Mouse (Mus musculus): ENCODE measurements around the gene Slc12a9. TPM values are rescaled to one million over a fixed set of nuclear protein-coding genes. Genes with fewer than 3 reads are reported as not detected.
A peak's percentile ranks its signal among the peaks of the same experiment; 100 is the strongest.

Gene Slc12a9
- polyA plus RNA-seq, 1 experiment = 7.3 TPM

- Histone ChIP-seq H3K79me3 (ENCODE audit: low read depth) (peaks cover 24% of the 10 kb centered on the region), H3ac (ENCODE audit: control insufficient read depth, insufficient read length, low read depth) (no peak overlapping the region), H3K36me3 (ENCODE audit: control insufficient read depth, insufficient read depth) (peaks cover 15% of the 10 kb centered on the region), H3K4me3 (ENCODE audit: insufficient read depth, poor library complexity, severe bottlenecking) (no peak overlapping the region), H3K27me3 (ENCODE audit: control insufficient read depth, insufficient read depth, insufficient read length) (no peaks in the 10 kb centered on the region), H3K79me2 (ENCODE audit: control insufficient read depth, insufficient read depth) (peaks cover 30% of the 10 kb centered on the region)
- no peak for TF ChIP-seq MAX (IDR thresholded peaks at IDR 0.05)
- peak; percentile 7 for TF ChIP-seq CTCF (IDR thresholded peaks at IDR 0.05; ENCODE audit: control insufficient read depth, insufficient read depth, insufficient read length)
Measured at GRCm38 (mm10) chr5:137315084-137315903, 18.1 kb downstream of the Slc12a9 start.

DNA sequence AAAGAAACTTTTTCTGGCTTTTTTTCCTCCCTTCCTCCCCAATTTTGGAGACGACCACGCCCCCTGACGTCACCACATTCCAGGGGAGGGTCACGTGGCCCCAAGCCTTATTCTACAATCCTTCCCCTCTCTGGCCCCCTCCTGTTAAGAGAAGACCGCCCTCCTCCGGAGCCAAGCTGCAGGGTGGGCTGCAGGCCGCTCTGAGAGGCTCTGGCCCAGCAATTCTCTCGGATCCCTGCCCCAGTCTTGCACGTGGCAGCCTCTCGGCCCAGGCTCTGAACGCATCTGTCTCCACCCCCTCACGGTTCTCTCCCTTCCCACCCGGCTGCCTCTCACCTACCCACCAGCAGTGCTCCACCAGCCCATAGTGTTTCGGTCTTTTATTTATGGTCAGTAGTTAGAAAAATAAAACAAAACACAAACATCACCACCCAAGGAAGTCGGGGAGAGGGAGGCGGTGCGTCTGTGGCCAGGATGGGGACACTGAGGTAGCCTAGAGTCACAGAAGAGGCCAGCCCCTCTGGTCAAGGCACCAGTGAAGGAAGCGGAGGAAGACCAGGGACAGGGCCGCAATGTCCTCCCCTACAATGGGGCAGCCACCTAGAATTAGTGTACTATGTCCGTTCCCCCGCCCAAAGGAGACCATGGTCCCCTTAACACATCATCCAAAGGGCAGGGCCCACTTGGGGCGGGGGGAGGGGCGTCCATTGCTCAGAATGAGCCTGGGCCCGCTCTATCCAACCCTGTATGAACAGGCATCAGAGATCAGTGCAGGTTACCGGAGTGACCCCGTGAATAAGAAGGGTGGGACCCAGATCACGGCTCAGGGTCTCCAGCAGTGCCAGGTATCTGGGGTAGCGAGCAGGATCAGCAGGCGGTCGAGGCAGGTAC lies 19.0 kb downstream of the Slc12a9 start, which contains the start of gene Trip6:
Trip6 (minus strand) TSS at position 212 of the 891 bp plus-strand sequence.
- TF ChIP-seq CEBPB (IDR thresholded peaks at IDR 0.05; ENCODE audit: low read depth) = no peak
- no peak for TF ChIP-seq MYOG (IDR thresholded peaks at IDR 0.05; ENCODE audit: control insufficient read depth, extremely low read depth, insufficient read length)
- peak; percentile 98 for TF ChIP-seq USF1 (IDR thresholded peaks at IDR 0.05; ENCODE audit: low read depth)
- Histone ChIP-seq H3ac (ENCODE audit: control insufficient read depth, insufficient read length, low read depth) (peak within 1 kb of the TSS; percentile 83), H3K79me2 (ENCODE audit: control insufficient read depth, insufficient read depth) (peaks cover 38% of the 10 kb centered on the region), H3K36me3 (ENCODE audit: control insufficient read depth, insufficient read depth) (peaks cover 23% of the 10 kb centered on the region), H3K4me3 (ENCODE audit: insufficient read depth, poor library complexity, severe bottlenecking) (peak within 1 kb of the TSS; percentile 72), H3K79me3 (ENCODE audit: low read depth) (peaks cover 24% of the 10 kb centered on the region), H3K27me3 (ENCODE audit: control insufficient read depth, insufficient read depth, insufficient read length) (no peaks in the 10 kb centered on the region)

DNA sequence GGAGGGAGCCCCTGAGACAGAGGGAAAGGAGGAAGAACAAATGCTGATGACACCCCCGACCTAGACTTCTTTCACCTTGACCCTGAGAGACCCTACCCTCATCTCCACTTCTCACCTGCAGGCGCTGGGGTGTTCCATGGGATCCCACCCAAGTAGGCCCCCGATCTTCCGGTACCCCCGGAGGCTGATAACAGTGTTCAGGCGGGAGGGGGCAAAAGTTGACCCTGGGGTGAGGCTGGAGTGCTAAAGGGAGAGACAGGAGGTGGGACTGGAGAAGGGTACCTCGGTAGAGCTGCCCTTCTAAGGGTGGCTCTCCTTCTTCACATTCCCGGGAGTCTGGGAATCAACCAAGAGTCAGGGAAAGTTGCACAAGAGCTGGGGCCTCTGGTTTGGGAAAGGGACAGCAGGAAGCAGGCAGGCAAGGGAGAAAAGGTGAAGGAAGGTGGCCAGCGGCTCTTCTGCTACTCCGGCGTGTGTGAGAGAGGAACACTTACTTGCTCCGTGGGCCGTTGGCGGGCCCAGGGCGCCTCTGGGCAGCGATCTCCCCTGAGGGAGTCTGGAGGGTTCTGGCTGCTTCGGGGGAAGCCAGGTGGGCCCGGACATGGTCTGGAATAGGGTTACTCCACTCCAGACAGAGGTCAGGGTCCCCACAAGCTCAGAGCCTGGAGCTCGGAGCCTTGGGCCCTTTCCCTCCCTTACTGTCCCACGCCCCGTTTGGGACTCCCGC lies 19.8 kb downstream of the Slc12a9 start:
- peaks cover 31% of the 10 kb centered on the region for H3K36me3 ChIP-seq (ENCODE audit: control insufficient read depth, insufficient read depth)
- peak overlapping the region; percentile 72 for H3K4me3 ChIP-seq (ENCODE audit: insufficient read depth, poor library complexity, severe bottlenecking)
- H3ac ChIP-seq (ENCODE audit: control insufficient read depth, insufficient read length, low read depth) = peak overlapping the region; percentile 83
- TF ChIP-seq MYOD1 (IDR thresholded peaks at IDR 0.05; ENCODE audit: control insufficient read depth, insufficient read length, low read depth) (no peak), FOSL1 (IDR thresholded peaks at IDR 0.05; ENCODE audit: insufficient read depth, low read length, poor library complexity, severe bottlenecking) (no peak), CTCF (IDR thresholded peaks at IDR 0.05; ENCODE audit: control insufficient read depth, insufficient read depth, insufficient read length) (no peak), MYOG (IDR thresholded peaks at IDR 0.05; ENCODE audit: control insufficient read depth, extremely low read depth, insufficient read length) (no peak), USF1 (IDR thresholded peaks at IDR 0.05; ENCODE audit: low read depth) (no peak), CEBPB (IDR thresholded peaks at IDR 0.05; ENCODE audit: low read depth) (peak; percentile 60), MAX (IDR thresholded peaks at IDR 0.05) (no peak)
- no peaks in the 10 kb centered on the region for H3K27me3 ChIP-seq (ENCODE audit: control insufficient read depth, insufficient read depth, insufficient read length)
- peaks cover 44% of the 10 kb centered on the region for H3K79me2 ChIP-seq (ENCODE audit: control insufficient read depth, insufficient read depth)
- H3K79me3 ChIP-seq (ENCODE audit: low read depth) = peaks cover 24% of the 10 kb centered on the region

GRCm38 (mm10) chr5:137308356-137308755 lies 25.0 kb downstream of the Slc12a9 start:
- H3K79me2 ChIP-seq (ENCODE audit: control insufficient read depth, insufficient read depth) = peaks cover 87% of the 10 kb centered on the region
- H3K27me3 ChIP-seq (ENCODE audit: control insufficient read depth, insufficient read depth, insufficient read length) = no peaks in the 10 kb centered on the region
- peaks cover 57% of the 10 kb centered on the region for H3K79me3 ChIP-seq (ENCODE audit: low read depth)
- peak overlapping the region; percentile 80 for H3K4me3 ChIP-seq (ENCODE audit: insufficient read depth, poor library complexity, severe bottlenecking)
- TF ChIP-seq MYOG (IDR thresholded peaks at IDR 0.05; ENCODE audit: control insufficient read depth, extremely low read depth, insufficient read length) = no peak
- no peak for TF ChIP-seq CTCF (IDR thresholded peaks at IDR 0.05; ENCODE audit: control insufficient read depth, insufficient read depth, insufficient read length)
- TF ChIP-seq CEBPB (IDR thresholded peaks at IDR 0.05; ENCODE audit: low read depth) = no peak
- no peak for TF ChIP-seq USF1 (IDR thresholded peaks at IDR 0.05; ENCODE audit: low read depth)
- TF ChIP-seq MYOD1 (IDR thresholded peaks at IDR 0.05; ENCODE audit: control insufficient read depth, insufficient read length, low read depth) = no peak
- TF ChIP-seq FOSL1 (IDR thresholded peaks at IDR 0.05; ENCODE audit: insufficient read depth, low read length, poor library complexity, severe bottlenecking) = no peak
- no peak for TF ChIP-seq MAX (IDR thresholded peaks at IDR 0.05)
- H3ac ChIP-seq (ENCODE audit: control insufficient read depth, insufficient read length, low read depth) = no peak overlapping the region
- H3K36me3 ChIP-seq (ENCODE audit: control insufficient read depth, insufficient read depth) = peaks cover 56% of the 10 kb centered on the region

GRCm38 (mm10) chr5:137307071-137307912 lies 26.1 kb downstream of the Slc12a9 start, which contains the start of gene Srrt:
Gene Srrt, minus strand, starts transcription at chr5:137307674.
- H3K36me3 ChIP-seq (ENCODE audit: control insufficient read depth, insufficient read depth) = peaks cover 66% of the 10 kb centered on the region
- TF ChIP-seq MYOG (IDR thresholded peaks at IDR 0.05; ENCODE audit: control insufficient read depth, extremely low read depth, insufficient read length) = no peak
- peak; percentile 84 for TF ChIP-seq MAX (IDR thresholded peaks at IDR 0.05)
- H3K4me3 ChIP-seq (ENCODE audit: insufficient read depth, poor library complexity, severe bottlenecking) = peak within 1 kb of the TSS; percentile 80
- peaks cover 87% of the 10 kb centered on the region for H3K79me2 ChIP-seq (ENCODE audit: control insufficient read depth, insufficient read depth)
- peaks cover 56% of the 10 kb centered on the region for H3K79me3 ChIP-seq (ENCODE audit: low read depth)
- H3K27me3 ChIP-seq (ENCODE audit: control insufficient read depth, insufficient read depth, insufficient read length) = no peaks in the 10 kb centered on the region
- H3ac ChIP-seq (ENCODE audit: control insufficient read depth, insufficient read length, low read depth) = peak within 1 kb of the TSS; percentile 93

Measured in C2C12 (cell line).